Mouse (Mus musculus): ENCODE data around the gene Gabbr2. TPM values are rescaled to one million over a fixed set of nuclear protein-coding genes. Genes with fewer than 3 reads are reported as not detected.

The Gabbr2 gene
- total and polyA plus RNA-seq, 3 experiments: not detected

- in situ Hi-C loops (cut with MboI; ENCODE audit: low pct_ligation_motif_present, low pct_unique_long_range_greater_than_20kb, low sequenced_read_pairs) (no loop called here), dilution Hi-C loops (cut with MboI; ENCODE audit: extremely low pct_ligation_motif_present, extremely low pct_unique_long_range_greater_than_20kb, low sequenced_read_pairs) (no loop called here)
- TF ChIP-seq POLR2AphosphoS2 (IDR thresholded peaks at IDR 0.05; ENCODE audit: low read depth, low read length): no peak
- no peak overlapping the region for H3K4me3 ChIP-seq (replicated peaks in 1 of 3; ENCODE audit: low read depth in 2 of 3, low read length in 2 of 3, poor library complexity in 1 of 3)
- H3K27ac ChIP-seq (ENCODE audit: insufficient read depth, low read depth): no peak overlapping the region
- no peaks in the 10 kb centered on the region for H3K36me3 ChIP-seq (replicated peaks in 1 of 2; ENCODE audit: control insufficient read depth in 1 of 2, insufficient read depth in 1 of 2, low read length in 1 of 2)
- no peaks in the 10 kb centered on the region for H3K79me2 ChIP-seq (replicated peaks; ENCODE audit: control insufficient read depth, extremely low read depth, insufficient read depth, poor library complexity, severe bottlenecking)
- H3K4me2 ChIP-seq (ENCODE audit: insufficient read depth, low read depth, poor library complexity, severe bottlenecking): no peak overlapping the region
- no peak for DNase-seq (ENCODE audit: extremely low read depth)
- H3K9ac ChIP-seq (ENCODE audit: insufficient read depth, low read depth): no peak overlapping the region
- peaks cover 7% of the 10 kb centered on the region for H3K27me3 ChIP-seq (replicated peaks)
- no peaks in the 10 kb centered on the region for H3K9me3 ChIP-seq (replicated peaks; ENCODE audit: low read length)
- peaks cover 0 to 3% of the 10 kb centered on the region in 2 experiments; a peak in 2 of 4 replicates for H3K4me1 ChIP-seq (ENCODE audit: control insufficient read depth in 1 of 2, insufficient read depth in 2 of 2)
Observed at GRCm38 (mm10) chr4:46805910-46806309, 185.8 kb downstream of the Gabbr2 start.

- no peaks in the 10 kb centered on the region for H3K79me2 ChIP-seq (replicated peaks; ENCODE audit: control insufficient read depth, extremely low read depth, insufficient read depth, poor library complexity, severe bottlenecking)
- TF ChIP-seq KAT2A (IDR thresholded peaks at IDR 0.05; ENCODE audit: insufficient replicate concordance, low read length) (no peak), ZMIZ1 (IDR thresholded peaks at IDR 0.05; ENCODE audit: low read depth, low read length) (no peak), ZNF384 (IDR thresholded peaks at IDR 0.05; ENCODE audit: low read depth, low read length) (no peak), MYC (IDR thresholded peaks at IDR 0.05; ENCODE audit: low read depth, low read length) (no peak), CTCF (conservative IDR thresholded peaks at IDR 0.05 in 1 of 2, IDR thresholded peaks at IDR 0.05 in 1 of 2; ENCODE audit: low read depth in 2 of 2, low read length in 2 of 2) (no peak), HCFC1 (IDR thresholded peaks at IDR 0.05; ENCODE audit: low read depth, low read length) (no peak), SMC3 (IDR thresholded peaks at IDR 0.05; ENCODE audit: low read depth, low read length) (no peak), ETS1 (conservative IDR thresholded peaks at IDR 0.05; ENCODE audit: low read depth, low read length) (no peak), UBTF (IDR thresholded peaks at IDR 0.05; ENCODE audit: low read depth, low read length) (no peak), MAX (IDR thresholded peaks at IDR 0.05; ENCODE audit: low read length) (no peak), CHD1 (IDR thresholded peaks at IDR 0.05; ENCODE audit: low read depth, low read length) (no peak), PAX5 (IDR thresholded peaks at IDR 0.05; ENCODE audit: low read length) (no peak), NRF1 (IDR thresholded peaks at IDR 0.05; ENCODE audit: low read depth, low read length) (no peak), ZC3H11A (IDR thresholded peaks at IDR 0.05; ENCODE audit: low read depth, low read length) (no peak), E2F4 (IDR thresholded peaks at IDR 0.05; ENCODE audit: insufficient replicate concordance, low read depth, low read length) (no peak)
- dilution Hi-C loops (cut with MboI; ENCODE audit: extremely low pct_ligation_motif_present, extremely low pct_unique_long_range_greater_than_20kb, low sequenced_read_pairs): no loop called here
- no peaks in the 10 kb centered on the region for H3K9me3 ChIP-seq (replicated peaks; ENCODE audit: low read length)
- H3K36me3 ChIP-seq (replicated peaks in 1 of 2; ENCODE audit: control insufficient read depth in 1 of 2, insufficient read depth in 1 of 2, low read length in 1 of 2): no peaks in the 10 kb centered on the region
- in situ Hi-C loops (cut with MboI; ENCODE audit: low pct_ligation_motif_present, low pct_unique_long_range_greater_than_20kb, low sequenced_read_pairs): no loop called here
- no peak overlapping the region for H3K27ac ChIP-seq (ENCODE audit: insufficient read depth, low read depth)
- peaks cover 7% of the 10 kb centered on the region for H3K27me3 ChIP-seq (replicated peaks)
- no peak overlapping the region for H3K4me2 ChIP-seq (ENCODE audit: insufficient read depth, low read depth, poor library complexity, severe bottlenecking)
- no peak for DNase-seq (ENCODE audit: extremely low read depth)
- no peaks in the 10 kb centered on the region for H3K4me1 ChIP-seq (ENCODE audit: control insufficient read depth in 1 of 2, insufficient read depth in 2 of 2)
- no peak overlapping the region for H3K4me3 ChIP-seq (replicated peaks in 1 of 3; ENCODE audit: low read depth in 2 of 3, low read length in 2 of 3, poor library complexity in 1 of 3)
- no peak overlapping the region for H3K9ac ChIP-seq (ENCODE audit: insufficient read depth, low read depth)
Observed at GRCm38 (mm10) chr4:46802386-46802785, 189.3 kb downstream of the Gabbr2 start.
